Mouse (Mus musculus): ENCODE results near the gene Aqp7.

GRCm38 (mm10) chr4:41021094-41021493 is 26.8 kb downstream of the Aqp7 start:
- TF ChIP-seq POLR2A (IDR thresholded peaks at IDR 0.05; ENCODE audit: low read depth, low read length) (no peak), CTCF (IDR thresholded peaks at IDR 0.05; ENCODE audit: extremely low read depth, insufficient read length, insufficient replicate concordance, low read depth, low read length) (peak; percentile 31; the same call in 1 of the 2 replicates)
